Mouse (Mus musculus): ENCODE measurements around the gene Mpnd. TPM values are rescaled to one million over a fixed set of nuclear protein-coding genes. Genes with fewer than 3 reads are reported as not detected.

Gene Mpnd
- polyA plus RNA-seq, 2 experiments from 2014 or later, result 22.9 to 23.8 TPM

- no peak for ATAC-seq
Measured at GRCm38 (mm10) chr17:55986030-55986961, 19.2 kb upstream of the Mpnd start, which contains the start of gene Fsd1. Gene Fsd1, plus strand, starts transcription at chr17:55986509.

GRCm38 (mm10) chr17:55990278-55990898 is 15.1 kb upstream of the Mpnd start:
- no peak for ATAC-seq

- no peak for ATAC-seq
Measured at GRCm38 (mm10) chr17:55996007-55996406, 9.5 kb upstream of the Mpnd start.

GRCm38 (mm10) chr17:55999794-56000499 is 5.6 kb upstream of the Mpnd start:
- ATAC-seq, result no peak

- ATAC-seq, result no peak
Measured at GRCm38 (mm10) chr17:56003000-56003399, 2.5 kb upstream of the Mpnd start.

- no peak for ATAC-seq
Measured at GRCm38 (mm10) chr17:56006956-56007355, 1.4 kb downstream of the Mpnd start.

- ATAC-seq, result no peak
Measured at GRCm38 (mm10) chr17:56007444-56008355, 2.2 kb downstream of the Mpnd start.

- ATAC-seq, result peak; percentile 86
Measured at GRCm38 (mm10) chr17:56008356-56009087, 3.0 kb downstream of the Mpnd start.

- ATAC-seq, result peak; percentile 85
Measured at GRCm38 (mm10) chr17:56009088-56009961, 3.8 kb downstream of the Mpnd start.

GRCm38 (mm10) chr17:56009962-56010240 is 4.4 kb downstream of the Mpnd start:
- ATAC-seq, result no peak

- ATAC-seq, result no peak
Measured at GRCm38 (mm10) chr17:56010255-56010654, 4.7 kb downstream of the Mpnd start.

- ATAC-seq, result no peak
Measured at GRCm38 (mm10) chr17:56010681-56011080, 5.2 kb downstream of the Mpnd start.

GRCm38 (mm10) chr17:56011441-56011840 is 5.9 kb downstream of the Mpnd start:
- ATAC-seq, result no peak

GRCm38 (mm10) chr17:56015293-56015692 is 9.8 kb downstream of the Mpnd start:
- ATAC-seq, result no peak

- ATAC-seq, result no peak
Measured at GRCm38 (mm10) chr17:56016382-56016781, 10.9 kb downstream of the Mpnd start.

GRCm38 (mm10) chr17:56016793-56017785 is 11.6 kb downstream of the Mpnd start:
- ATAC-seq, result no peak

GRCm38 (mm10) chr17:56017848-56018247 is 12.3 kb downstream of the Mpnd start:
- ATAC-seq, result no peak

- ATAC-seq, result peak; percentile 41
Measured at GRCm38 (mm10) chr17:56018347-56019131, 13.0 kb downstream of the Mpnd start.
